Mouse (Mus musculus) heart, postnatal 10 days (tissue): ENCODE measurements around the gene Tprkb. TPM values are rescaled to one million over a fixed set of nuclear protein-coding genes. Genes with fewer than 3 reads are reported as not detected.
"Not testable (repeated sequence)": the region's sequence is repeated elsewhere in the genome, so short reads cannot be mapped to it uniquely, and the experiment has no call there.

Source experiments
- DNase-seq, 2 experiments: peaks; one replicate each; pipeline ENCODE4 v3.0.0; 2021
- intact Hi-C: fragments of 180-260 bp; cut with DNase I; formaldehyde crosslinking; loops from one replicate; pipeline ENCODE4 v1.15.1; 2025
- total RNA-seq, 2 experiments: library from RNA; stranded (reverse); gene quantifications; 2 replicates each; pipeline ENCODE4 v1.2.3; 2021

Gene Tprkb
- total RNA-seq, 2 experiments from 2014 or later, result 12.2 to 13.4 TPM

DNA sequence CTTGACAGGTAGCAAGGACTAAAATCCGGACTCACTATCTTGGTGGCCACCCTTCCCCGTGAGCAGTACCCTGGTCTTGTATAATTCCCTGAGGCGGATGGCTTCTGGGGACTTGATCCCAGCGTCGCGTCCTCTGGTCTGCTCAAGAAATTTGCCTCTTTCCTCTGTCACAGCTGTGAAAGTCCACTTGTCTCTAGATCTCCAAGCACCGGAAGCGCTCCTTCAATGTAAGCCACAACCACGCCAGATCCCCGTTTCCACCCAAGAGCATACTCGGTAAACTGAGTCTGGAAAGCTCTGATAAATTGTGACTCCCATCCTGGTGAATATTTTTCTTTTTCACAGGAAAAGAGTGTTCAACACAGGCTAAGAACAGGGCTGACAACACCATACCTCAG, 3.5 kb downstream of the Tprkb start:
- DNase-seq, result no peak
- intact Hi-C loops, result loop anchor here (2.0 to 5.0 kb wide), 2 partner anchors 46 to 92 kb away; partner anchors contain the start of gene Dusp11

DNA sequence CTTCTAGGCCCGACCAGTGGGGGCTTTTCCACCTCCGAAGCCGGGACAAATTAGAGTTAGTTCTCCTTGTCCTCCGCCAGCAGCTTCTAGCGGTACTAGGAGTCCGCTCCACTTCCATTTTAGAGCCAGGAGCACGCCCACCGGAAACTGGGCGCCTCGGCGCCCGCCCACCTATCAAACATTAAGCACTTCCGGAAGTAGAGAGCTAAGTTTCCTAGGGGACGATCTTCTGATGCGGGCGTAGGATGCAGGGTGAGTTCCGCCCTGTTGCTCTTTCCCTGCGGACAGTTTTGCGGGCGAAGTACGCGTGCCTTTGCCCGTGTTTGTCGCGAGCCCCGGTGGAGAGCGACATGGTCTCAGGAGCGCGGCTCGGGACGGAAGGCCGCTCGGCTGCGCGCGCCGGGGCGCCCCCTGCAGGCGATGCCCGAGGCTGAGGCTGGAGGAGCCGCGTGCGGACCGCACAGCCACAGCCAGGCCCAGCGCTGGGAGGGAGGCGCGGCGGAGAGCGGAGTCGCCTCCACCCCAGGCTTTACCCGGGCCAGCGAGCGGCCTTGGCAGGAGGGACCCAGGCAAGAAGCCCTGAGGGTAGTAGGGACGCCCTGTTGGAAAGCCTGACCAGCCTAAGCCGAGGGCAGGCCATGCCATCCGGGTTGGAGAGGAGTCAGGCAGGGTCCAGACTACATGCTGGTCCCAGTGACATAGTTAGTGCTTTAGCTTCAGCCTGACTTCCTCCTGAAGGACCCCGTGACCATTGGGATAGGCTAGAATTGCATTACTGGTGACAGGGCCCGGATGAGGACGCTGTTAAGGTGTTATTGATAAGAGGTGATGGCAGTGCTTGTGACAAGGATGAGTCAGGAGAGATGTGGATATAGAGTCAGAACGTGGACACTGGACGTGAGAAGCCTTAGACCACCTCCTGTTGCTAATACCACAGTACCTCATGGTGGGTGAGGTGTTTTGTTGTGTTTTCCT, 4.2 kb downstream of the Tprkb start, which contains the start of gene Nat8f1:
Gene Nat8f1, minus strand, starts transcription at position 149 of the 975 bp plus-strand sequence.
- DNase-seq, result peak; percentile 94

DNA sequence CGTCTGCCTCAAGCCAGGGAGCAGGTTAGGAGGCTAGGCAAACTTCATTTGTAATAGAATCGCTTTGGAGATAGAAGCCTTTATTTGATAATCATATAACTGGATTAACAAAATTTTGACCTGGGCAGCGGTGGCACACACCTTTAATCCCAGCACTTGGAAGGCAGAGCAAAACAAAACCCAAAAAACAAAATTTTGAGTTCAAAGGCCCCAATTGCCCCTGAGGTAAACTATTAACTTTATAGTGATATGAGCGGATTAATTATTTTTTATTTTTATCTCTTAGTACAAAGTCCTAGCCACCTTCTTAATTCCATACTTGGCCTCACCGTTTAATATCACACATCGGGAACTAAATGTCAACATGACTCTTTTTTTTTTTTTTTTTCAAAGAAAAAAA, 4.9 kb downstream of the Tprkb start:
- DNase-seq, result no peak
- intact Hi-C loops, result loop anchor here (5.0 kb wide), 1 partner anchor 91 kb away; no protein-coding TSS in a partner anchor

More for the DNA sequence above, 4.2 kb downstream of the Tprkb start, which contains the start of gene Nat8f1:
- intact Hi-C loops, result loop anchor here (2.0 to 5.0 kb wide), 2 partner anchors 45 to 91 kb away; partner anchors contain the start of gene Dusp11

DNA sequence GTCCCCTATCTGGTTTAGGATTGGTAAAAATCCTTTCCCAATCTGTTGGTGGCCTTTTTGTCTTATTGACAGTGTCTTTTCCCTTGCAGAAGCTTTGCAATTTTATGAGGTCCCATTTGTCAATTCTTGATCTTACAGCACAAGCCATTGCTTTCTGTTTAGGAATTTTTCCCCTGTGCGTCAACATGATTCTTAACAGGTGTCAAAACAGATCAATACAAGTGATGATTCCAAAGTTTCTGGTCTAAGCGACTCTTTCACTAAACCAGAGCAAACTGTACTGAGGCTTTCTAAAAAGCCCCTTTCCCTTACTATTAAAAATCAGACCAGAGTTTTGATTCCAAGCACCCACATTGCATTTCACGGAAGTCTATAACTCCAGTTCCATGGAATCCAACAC, 6.7 kb downstream of the Tprkb start:
- intact Hi-C loops, result loop anchor here (5.0 kb wide), 1 partner anchor 89 kb away; no protein-coding TSS in a partner anchor
- DNase-seq, result not testable (repeated sequence)

DNA sequence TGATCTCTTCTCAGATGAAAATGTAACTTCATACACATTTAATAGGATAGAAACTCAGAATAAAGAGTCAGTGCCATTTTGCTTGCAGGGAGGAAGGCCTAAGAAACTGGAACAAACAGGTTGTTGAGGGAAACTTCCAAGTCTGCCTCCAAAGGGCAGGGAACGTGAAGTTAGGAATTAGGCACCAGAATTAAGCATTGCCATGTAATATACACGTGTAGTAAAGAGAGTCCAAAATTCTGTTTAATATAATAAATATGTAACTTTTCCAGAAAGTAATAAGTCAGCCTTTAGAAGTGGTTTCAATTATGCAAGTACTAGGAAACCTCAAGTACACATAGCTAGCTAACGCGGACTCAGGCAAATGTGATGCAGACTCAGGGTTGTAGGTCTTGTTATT, 7.7 kb downstream of the Tprkb start:
- intact Hi-C loops, result loop anchor here (5.0 kb wide), 1 partner anchor 88 kb away; no protein-coding TSS in a partner anchor
- no peak for DNase-seq

- intact Hi-C loops, result no loop called here
- DNase-seq, result no peak
Observed at GRCm38 (mm10) chr6:85923643-85924042, 12.0 kb downstream of the Tprkb start.

GRCm38 (mm10) chr6:85926709-85927108, 15.0 kb downstream of the Tprkb start:
- intact Hi-C loops, result no loop called here
- DNase-seq, result no peak

DNA sequence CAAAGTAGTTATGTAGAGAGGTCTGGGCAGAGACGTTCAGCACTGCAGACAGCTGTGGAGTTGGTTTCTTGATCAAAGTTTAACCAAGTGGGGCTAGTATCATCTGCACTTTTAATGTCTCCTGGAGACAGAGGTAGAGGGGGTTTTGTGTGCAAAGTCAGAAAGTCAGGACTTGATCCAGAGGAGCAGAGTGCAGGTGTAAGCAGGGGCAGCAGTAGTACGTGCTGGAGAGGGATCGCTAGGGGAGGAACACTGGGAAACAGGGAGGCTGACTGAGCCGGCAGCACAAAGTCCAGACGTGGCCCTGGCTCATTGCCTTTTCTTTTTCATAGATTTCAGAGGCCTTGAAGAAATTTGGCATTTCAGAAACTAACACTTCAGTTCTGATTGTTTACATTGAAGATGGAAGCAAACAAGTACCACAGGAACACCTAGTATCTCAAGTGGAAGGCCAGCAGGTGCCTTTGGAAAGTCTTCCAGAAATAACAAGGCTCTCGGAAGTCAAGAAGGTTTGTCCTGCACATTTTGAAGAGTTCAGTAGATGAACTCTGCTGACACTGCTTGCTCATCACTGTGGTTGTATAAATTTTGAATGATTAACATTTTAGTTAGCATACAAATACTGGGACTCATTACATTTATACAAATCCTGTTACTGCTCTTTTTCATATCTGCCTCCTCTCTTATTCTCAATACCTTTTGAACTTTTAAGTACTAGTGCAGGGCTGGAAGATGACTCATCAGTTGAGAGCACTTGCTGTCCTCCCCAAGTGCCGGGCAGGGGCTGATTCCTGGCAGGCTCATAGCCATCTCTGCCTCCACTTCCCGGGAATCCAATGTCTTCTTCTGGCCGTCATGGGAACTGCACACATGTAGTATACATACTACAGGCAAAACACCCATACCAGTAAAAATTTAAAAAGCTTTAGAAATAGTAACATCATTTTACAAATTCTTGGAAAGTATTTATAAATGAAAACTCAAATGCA, 16.1 kb downstream of the Tprkb start:
- intact Hi-C loops, result no loop called here
- DNase-seq, result no peak

DNA sequence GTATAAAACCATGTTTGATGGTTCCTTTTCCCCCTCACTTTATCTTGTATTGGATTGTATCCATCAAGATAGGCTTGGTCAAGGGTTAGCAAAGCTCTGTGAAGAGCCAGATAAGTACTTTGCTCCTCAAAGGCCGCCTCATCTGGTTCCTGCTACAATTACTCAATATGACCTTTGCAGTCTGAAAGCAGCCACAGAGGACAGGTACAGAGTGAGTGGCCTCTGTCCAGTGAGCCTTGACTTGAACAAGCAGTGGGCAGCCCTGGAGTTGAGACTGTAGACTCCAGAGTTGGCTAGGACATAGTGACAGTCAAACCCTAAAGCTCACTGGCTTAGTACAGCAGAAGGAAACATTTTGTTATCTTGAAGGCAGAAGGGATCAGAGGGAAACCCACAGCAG, 17.6 kb downstream of the Tprkb start:
- intact Hi-C loops, result no loop called here
- DNase-seq, result no peak

- no peak for DNase-seq
- intact Hi-C loops, result loop anchor here (10.0 kb wide), 1 partner anchor 431 kb away; the partner anchor contains the start of gene Fam136a
Observed at GRCm38 (mm10) chr6:85934047-85934446, 22.4 kb downstream of the Tprkb start.

- no peak for DNase-seq
- intact Hi-C loops, result loop anchor here (2.0 to 10.0 kb wide), 2 partner anchors 75 to 429 kb away; partner anchors contain the start of gene Fam136a
Observed at GRCm38 (mm10) chr6:85935646-85936045, 24.0 kb downstream of the Tprkb start.

GRCm38 (mm10) chr6:85936508-85937465, 25.1 kb downstream of the Tprkb start:
- intact Hi-C loops, result loop anchor here (1.0 to 10.0 kb wide), 3 partner anchors 25 to 428 kb away; partner anchors contain the start of genes Dusp11 and Fam136a
- peak; percentile 89 to 91 for DNase-seq

DNA sequence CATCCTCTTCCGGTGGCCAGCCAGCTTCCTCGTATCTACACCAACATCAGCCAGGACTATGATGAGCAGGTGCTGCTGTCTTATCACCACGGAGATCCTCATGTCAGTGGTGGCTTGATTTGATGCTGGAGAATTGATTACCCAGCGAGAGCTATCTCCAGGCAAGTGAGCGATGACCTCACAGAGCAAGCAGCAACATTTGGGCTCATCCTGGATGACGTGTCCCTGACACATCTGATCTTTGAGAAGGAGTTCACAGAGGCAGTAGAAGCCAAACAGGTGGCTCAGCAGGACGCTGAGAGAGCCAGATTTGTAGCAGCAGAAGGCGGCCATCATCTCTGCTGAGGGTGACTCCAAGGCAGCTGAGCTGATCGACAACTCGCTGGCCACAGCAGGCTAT, 27.0 kb downstream of the Tprkb start:
- intact Hi-C loops, result loop anchor here (10.0 kb wide), 1 partner anchor 426 kb away; the partner anchor contains the start of gene Fam136a
- no peak for DNase-seq

DNA sequence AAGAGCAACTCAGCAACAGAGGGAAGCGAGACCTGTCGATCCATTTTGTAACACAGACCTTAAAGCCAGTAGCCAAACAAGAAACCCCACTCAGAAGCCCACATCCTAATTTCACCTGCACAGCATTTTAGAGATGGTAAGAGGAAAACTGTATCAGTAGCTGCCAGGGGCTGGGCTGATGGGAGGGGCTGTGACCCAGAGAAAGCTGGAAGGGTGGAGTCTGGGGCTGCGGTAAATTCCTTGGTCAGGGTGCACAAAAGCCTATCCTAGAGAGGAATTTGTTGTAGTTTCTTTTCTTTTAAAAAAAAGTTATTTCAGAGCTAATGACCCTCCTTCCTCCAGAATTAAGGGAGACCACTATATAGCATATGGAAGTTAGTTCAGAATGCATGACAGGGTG, 30.8 kb downstream of the Tprkb start:
- DNase-seq, result no peak
- intact Hi-C loops, result no loop called here

DNA sequence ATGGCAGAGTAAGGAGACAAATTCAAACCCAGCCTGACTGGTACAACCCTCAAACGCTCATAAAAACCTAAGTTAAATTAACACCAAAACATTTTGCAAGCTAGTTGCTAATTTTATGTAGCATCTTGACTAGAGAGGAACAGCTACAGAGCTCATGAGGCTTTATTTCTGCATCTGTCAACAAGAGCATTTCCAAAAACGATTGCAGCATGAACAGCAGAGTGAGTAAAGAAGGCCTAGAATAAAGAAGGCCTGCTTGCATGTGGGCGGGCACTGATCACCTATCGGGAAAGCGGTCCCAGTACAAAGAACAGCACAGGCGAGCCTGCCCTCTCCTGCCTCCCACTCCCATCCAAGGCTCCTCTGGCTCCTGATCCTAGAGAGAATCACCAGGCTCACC, 36.9 kb downstream of the Tprkb start:
- intact Hi-C loops, result no loop called here
- no peak for DNase-seq

DNA sequence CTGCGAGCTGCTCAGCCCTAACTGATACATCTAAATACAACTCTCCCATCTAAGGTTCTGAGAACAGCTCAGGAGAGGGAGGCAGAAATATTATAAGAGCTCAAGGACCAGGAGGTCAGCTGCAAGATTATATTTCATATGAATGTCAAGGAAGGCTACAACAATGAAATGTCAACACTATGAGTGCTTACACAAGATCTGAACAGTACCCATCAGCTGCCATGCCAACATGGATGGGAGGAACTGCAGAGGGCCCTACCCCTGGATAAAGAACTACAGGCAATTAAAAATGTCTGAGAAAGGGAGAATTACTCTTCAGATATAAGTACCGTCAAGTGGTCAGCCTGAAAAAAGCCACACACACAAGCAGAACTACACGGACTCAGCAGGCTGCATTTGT, 45.9 kb downstream of the Tprkb start:
- intact Hi-C loops, result no loop called here
- no peak for DNase-seq

GRCm38 (mm10) chr6:85961101-85962091, 49.7 kb downstream of the Tprkb start, which contains the start of gene Dusp11:
Dusp11 (minus strand) TSS chr6:85961667.
- intact Hi-C loops, result loop anchor here (1.0 to 2.0 kb wide), 2 partner anchors 24 to 47 kb away; partner anchors contain the start of gene Nat8f1
- peak; percentile 95 to 96 for DNase-seq

- DNase-seq, result peak; percentile 27 to 57
- intact Hi-C loops, result loop anchor here (5.0 kb wide), 1 partner anchor 41 kb away; no protein-coding TSS in a partner anchor
Observed at GRCm38 (mm10) chr6:85966081-85966480, 54.4 kb downstream of the Tprkb start.
